Mouse (Mus musculus) hindbrain, embryonic 14.5 days (tissue): ENCODE measurements around the gene Wdr18. TPM values are rescaled to one million over a fixed set of nuclear protein-coding genes. Genes with fewer than 3 reads are reported as not detected.

Source experiments
- ATAC-seq: fragments of 200-750 bp; cut with Nextera tagmentation; 2 replicates; pipeline ENCODE4 v1.8.0; 2017; ENCODE audit warnings: moderate number of reproducible peaks, mild to moderate bottlenecking, moderate TSS enrichment, moderate library complexity; ENCODE audit not compliant: low FRiP score
- DNase-seq: peaks from one replicate; pipeline ENCODE4 v3.0.0-alpha.2; 2015; ENCODE audit warnings: low spot score
- H3K27ac ChIP-seq: fragments of 300-500 bp; sonication (generic); 2 replicates; pipeline ENCODE4 v1.5.1; 2014; ENCODE audit warnings: mild to moderate bottlenecking, moderate library complexity
- H3K27me3 ChIP-seq: fragments of 300-500 bp; sonication (generic); 2 replicates; pipeline ENCODE4 v1.6.1; 2014; ENCODE audit warnings: mild to moderate bottlenecking, low read length, mixed read lengths; ENCODE audit not compliant: control insufficient read depth, insufficient read depth
- H3K36me3 ChIP-seq: fragments of 300-500 bp; sonication (generic); replicated peaks from 2 replicates; pipeline ENCODE4 v1.6.1; 2014; ENCODE audit not compliant: control insufficient read depth, insufficient read depth
- H3K4me1 ChIP-seq: fragments of 300-500 bp; sonication (generic); replicated peaks from 2 replicates; pipeline ENCODE4 v1.6.1; 2014; ENCODE audit warnings: antibody characterized with exemption, low read length, mixed read lengths; ENCODE audit not compliant: control insufficient read depth, insufficient read depth
- H3K4me2 ChIP-seq: fragments of 300-500 bp; sonication (generic); replicated peaks from 2 replicates; pipeline ENCODE4 v1.6.1; 2014; ENCODE audit warnings: mild to moderate bottlenecking, moderate library complexity
- H3K4me3 ChIP-seq: fragments of 300-500 bp; sonication (generic); replicated peaks from 2 replicates; pipeline ENCODE4 v1.5.1; 2014; ENCODE audit warnings: mild to moderate bottlenecking, low read length
- H3K9ac ChIP-seq: fragments of 300-500 bp; sonication (generic); 2 replicates; pipeline ENCODE4 v1.6.1; 2014
- H3K9me3 ChIP-seq: fragments of 300-500 bp; sonication (generic); 2 replicates; pipeline ENCODE4 v1.6.1; 2016; ENCODE audit warnings: low read length; ENCODE audit not compliant: control insufficient read depth
- WGBS: fragments of 180-500 bp; shearing (Covaris S2); extraction: QIAGEN DNeasy Blood & Tissue Kit; methylation state at CpG from one replicate; pipeline ENCODE4 v1.1.7; 2014; 5-methylcytosine and 5-hydroxymethylcytosine counted together
- polyA plus RNA-seq: library from polyadenylated mRNA; unstranded; fragments of >200 nt; fragmentation: Nextera tagmentation; extraction: Ambion mirVana; gene quantifications from 2 replicates; pipeline ENCODE4 v1.2.1, GENCODE M21; 2014

Wdr18 gene
- polyA plus RNA-seq, 1 experiment from 2014 or later = 91.8 TPM

- Histone ChIP-seq H3K9ac (0 out of 2 replicates have a peak overlapping the region, but pooled peaks have one; percentile 24), H3K4me3 (no peak overlapping the region), H3K4me1 (peaks cover 11% of the 10 kb centered on the region; the same call in 1 of the 2 replicates), H3K27ac (no peak overlapping the region), H3K36me3 (peaks cover 4% of the 10 kb centered on the region; the same call in 1 of the 2 replicates), H3K27me3 (no peaks in the 10 kb centered on the region), H3K4me2 (no peak overlapping the region), H3K9me3 (no peaks in the 10 kb centered on the region)
- WGBS = 83% methylated on average over 1 of the region's 1 CpGs
- DNase-seq (no peak), ATAC-seq (no peak)
Observed at GRCm38 (mm10) chr10:79942988-79943387, 17.0 kb upstream of the Wdr18 start.

- 84% methylated on average over 9 of the region's 9 CpGs for WGBS
- Histone ChIP-seq H3K36me3 (peaks cover 4% of the 10 kb centered on the region; the same call in 1 of the 2 replicates), H3K4me1 (peaks cover 11% of the 10 kb centered on the region; the same call in 1 of the 2 replicates), H3K4me2 (no peak overlapping the region), H3K27ac (no peak overlapping the region), H3K4me3 (no peak overlapping the region), H3K27me3 (no peaks in the 10 kb centered on the region), H3K9me3 (no peaks in the 10 kb centered on the region), H3K9ac (0 out of 2 replicates have a peak overlapping the region, but pooled peaks have one; percentile 24)
- no peak for ATAC-seq
- DNase-seq = no peak
Observed at GRCm38 (mm10) chr10:79943471-79943901, 16.5 kb upstream of the Wdr18 start.

GRCm38 (mm10) chr10:79945507-79946234, 14.3 kb upstream of the Wdr18 start:
- Histone ChIP-seq H3K27me3 (no peaks in the 10 kb centered on the region), H3K4me1 (peaks cover 11% of the 10 kb centered on the region; the same call in 1 of the 2 replicates), H3K27ac (peak overlapping the region; percentile 38; the same call in 1 of the 2 replicates), H3K4me2 (no peak overlapping the region), H3K4me3 (no peak overlapping the region), H3K36me3 (peaks cover 26% of the 10 kb centered on the region), H3K9ac (no peak overlapping the region), H3K9me3 (no peaks in the 10 kb centered on the region)
- 19% methylated on average over 16 of the region's 16 CpGs for WGBS
- ATAC-seq (peak; percentile 35; the same call in 1 of the 2 replicates), DNase-seq (no peak)

- WGBS = 23% methylated on average over 7 of the region's 7 CpGs
- DNase-seq (no peak), ATAC-seq (no peak)
- no peak overlapping the region for H3K4me3 ChIP-seq
- no peaks in the 10 kb centered on the region for H3K27me3 ChIP-seq
- no peak overlapping the region for H3K27ac ChIP-seq
- H3K9ac ChIP-seq = no peak overlapping the region
- H3K36me3 ChIP-seq = peaks cover 38% of the 10 kb centered on the region
- no peaks in the 10 kb centered on the region for H3K9me3 ChIP-seq
- H3K4me2 ChIP-seq = no peak overlapping the region
- peaks cover 11% of the 10 kb centered on the region; the same call in 1 of the 2 replicates for H3K4me1 ChIP-seq
Observed at GRCm38 (mm10) chr10:79946752-79947322, 13.1 kb upstream of the Wdr18 start.

- Histone ChIP-seq H3K27ac (no peak overlapping the region), H3K4me3 (no peak overlapping the region), H3K4me1 (peaks cover 11% of the 10 kb centered on the region; the same call in 1 of the 2 replicates), H3K27me3 (no peaks in the 10 kb centered on the region), H3K9ac (no peak overlapping the region), H3K36me3 (peaks cover 39% of the 10 kb centered on the region), H3K4me2 (no peak overlapping the region), H3K9me3 (no peaks in the 10 kb centered on the region)
- 73% methylated on average over 6 of the region's 6 CpGs for WGBS
- DNase-seq (no peak), ATAC-seq (no peak)
Observed at GRCm38 (mm10) chr10:79947502-79947901, 12.4 kb upstream of the Wdr18 start.

GRCm38 (mm10) chr10:79949873-79950272, 10.1 kb upstream of the Wdr18 start:
- Histone ChIP-seq H3K9me3 (no peaks in the 10 kb centered on the region), H3K36me3 (peaks cover 54% of the 10 kb centered on the region), H3K4me1 (peaks cover 11% of the 10 kb centered on the region; the same call in 1 of the 2 replicates), H3K27ac (no peak overlapping the region), H3K9ac (no peak overlapping the region), H3K4me3 (no peak overlapping the region), H3K27me3 (no peaks in the 10 kb centered on the region), H3K4me2 (no peak overlapping the region)
- 91% methylated on average over 4 of the region's 4 CpGs for WGBS
- ATAC-seq (no peak), DNase-seq (no peak)

GRCm38 (mm10) chr10:79950661-79951060, 9.3 kb upstream of the Wdr18 start:
- DNase-seq (no peak), ATAC-seq (no peak)
- Histone ChIP-seq H3K4me3 (no peak overlapping the region), H3K9me3 (no peaks in the 10 kb centered on the region), H3K27ac (no peak overlapping the region), H3K4me2 (no peak overlapping the region), H3K4me1 (peaks cover 7% of the 10 kb centered on the region; the same call in 1 of the 2 replicates), H3K36me3 (peaks cover 54% of the 10 kb centered on the region), H3K27me3 (no peaks in the 10 kb centered on the region), H3K9ac (no peak overlapping the region)
- WGBS = 82% methylated on average over 18 of the region's 18 CpGs

GRCm38 (mm10) chr10:79953946-79954345, 6.0 kb upstream of the Wdr18 start:
- no peaks in the 10 kb centered on the region for H3K27me3 ChIP-seq
- ATAC-seq (no peak), DNase-seq (no peak)
- WGBS = 87% methylated on average over 6 of the region's 6 CpGs
- H3K4me3 ChIP-seq = no peak overlapping the region
- no peak overlapping the region for H3K9ac ChIP-seq
- H3K9me3 ChIP-seq = no peaks in the 10 kb centered on the region
- H3K4me2 ChIP-seq = no peak overlapping the region
- H3K4me1 ChIP-seq = no peaks in the 10 kb centered on the region
- H3K36me3 ChIP-seq = peaks cover 45% of the 10 kb centered on the region
- H3K27ac ChIP-seq = no peak overlapping the region

- Histone ChIP-seq H3K4me3 (no peak overlapping the region), H3K9me3 (no peaks in the 10 kb centered on the region), H3K9ac (peak overlapping the region; percentile 7; the same call in 1 of the 2 replicates), H3K27ac (no peak overlapping the region), H3K36me3 (peaks cover 27% of the 10 kb centered on the region), H3K4me1 (peaks cover 3% of the 10 kb centered on the region), H3K27me3 (no peaks in the 10 kb centered on the region), H3K4me2 (no peak overlapping the region)
- DNase-seq (no peak), ATAC-seq (no peak)
- 84% methylated on average over 9 of the region's 9 CpGs for WGBS
Observed at GRCm38 (mm10) chr10:79955691-79956090, 4.3 kb upstream of the Wdr18 start.
